ENCODE assay signal across 28 mouse cellular contexts in genomic region chr3:68897154-68897553, GRCm38 (mm10). TPM values are rescaled to one million over a fixed set of nuclear protein-coding genes. Genes with fewer than 3 reads are reported as not detected.
A peak's percentile ranks its signal among the peaks of the same experiment; 100 is the strongest.
DNase-seq lines count a peak whose midpoint lies in the region; ATAC-seq and TF ChIP-seq lines count a peak whose summit lies in the region.
"Had no signal": no experiment of that assay in that cellular context is flagged by ENCODE, and none has a peak within 500 bp of the region (broad histone marks: within the 10 kb centered on the region; RNA-seq: fewer than 3 reads in every experiment).

No protein-coding gene starts in this region.

- TF ChIP-seq EP300 in stomach, postnatal 0 days (optimal IDR thresholded peaks at IDR 0.05), result no peak

- H3K9ac ChIP-seq in lung, embryonic 14.5 days, result no peak overlapping the region
- no peak overlapping the region for H3K9ac ChIP-seq in stomach, postnatal 0 days (ENCODE audit: low read length)
- H3K9ac ChIP-seq: forebrain, postnatal 0 days; heart, embryonic 13.5 days; hindbrain, embryonic 15.5 days; kidney, embryonic 15.5 days; neural tube, embryonic 12.5 days had no signal

- TF ChIP-seq CTCF in lung, embryonic 14.5 days (IDR thresholded peaks at IDR 0.05; ENCODE audit: low read depth), result peak; percentile 8; the same call in 1 of the 2 replicates
- peak; percentile 41 for TF ChIP-seq CTCF in E14TG2a.4 (conservative IDR thresholded peaks at IDR 0.05; ENCODE audit: low read length)
- peak; percentile 18; the same call in 1 of the 2 replicates for TF ChIP-seq CTCF in stomach, postnatal 0 days (IDR thresholded peaks at IDR 0.05; ENCODE audit: low read depth)
- TF ChIP-seq CTCF in gastrocnemius, adult 2 months (IDR thresholded peaks at IDR 0.05), result no peak

- DNase-seq in lung, embryonic 14.5 days, result no peak
- no peak for DNase-seq in lung, postnatal 25 days (ENCODE audit: low spot score)
- peak; percentile 30 for DNase-seq in MEL-GATA-1-ER (ENCODE audit: extremely low read depth, low read depth)
- no peak for DNase-seq in stomach, postnatal 0 days (ENCODE audit: low spot score)
- DNase-seq in midbrain, embryonic 10.5 days (ENCODE audit: low spot score), result no peak
- DNase-seq in gastrocnemius, adult 2 months, result no peak
- DNase-seq: adrenal gland, postnatal 10 days; cerebellum, adult 8-10 months; cerebellum, postnatal 25 days; forebrain, postnatal 0 days; gastrocnemius, postnatal 10 days; heart, postnatal 10 days; kidney, adult 18-20 months; kidney, postnatal 25 days; lung, adult 18-20 months; lung, postnatal 10 days; right cerebral cortex, adult 18-20 months; right cerebral cortex, postnatal 4 days had no signal

- no peak overlapping the region for H3K27ac ChIP-seq in lung, embryonic 14.5 days (ENCODE audit: low read depth)
- H3K27ac ChIP-seq in stomach, postnatal 0 days (replicated peaks), result no peak overlapping the region
- H3K27ac ChIP-seq in midbrain, embryonic 10.5 days (replicated peaks), result no peak overlapping the region
- H3K27ac ChIP-seq in gastrocnemius, adult 2 months, result no peak overlapping the region
- H3K27ac ChIP-seq: heart, embryonic 13.5 days; hindbrain, embryonic 15.5 days; kidney, embryonic 15.5 days; neural tube, embryonic 12.5 days had no signal

- H3K4me2 ChIP-seq in lung, embryonic 14.5 days, result no peak overlapping the region
- no peak overlapping the region for H3K4me2 ChIP-seq in stomach, postnatal 0 days (replicated peaks; ENCODE audit: low read depth)
- H3K4me2 ChIP-seq: heart, embryonic 13.5 days; hindbrain, embryonic 15.5 days; kidney, embryonic 15.5 days; midbrain, embryonic 11.5 days; neural tube, embryonic 12.5 days had no signal

- no peak overlapping the region for H3K4me3 ChIP-seq in lung, embryonic 14.5 days (ENCODE audit: low read depth, low read length)
- no peak overlapping the region for H3K4me3 ChIP-seq in E14TG2a.4 (replicated peaks; ENCODE audit: low read length)
- no peak overlapping the region for H3K4me3 ChIP-seq in stomach, postnatal 0 days (ENCODE audit: low read depth, low read length)
- no peak overlapping the region for H3K4me3 ChIP-seq in midbrain, embryonic 10.5 days
- H3K4me3 ChIP-seq in gastrocnemius, adult 2 months, result no peak overlapping the region
- H3K4me3 ChIP-seq: heart, embryonic 13.5 days; hindbrain, embryonic 15.5 days; kidney, embryonic 15.5 days; myocyte; neural tube, embryonic 12.5 days had no signal

- H3K27me3 ChIP-seq in lung, embryonic 14.5 days (ENCODE audit: insufficient read depth, low read length), result no peaks in the 10 kb centered on the region
- H3K27me3 ChIP-seq in E14TG2a.4 (ENCODE audit: insufficient read depth, low read length), result no peaks in the 10 kb centered on the region
- H3K27me3 ChIP-seq in stomach, postnatal 0 days (ENCODE audit: control insufficient read depth, insufficient read depth, low read length), result no peaks in the 10 kb centered on the region
- no peaks in the 10 kb centered on the region for H3K27me3 ChIP-seq in midbrain, embryonic 10.5 days (ENCODE audit: low read depth, poor library complexity, severe bottlenecking)
- H3K27me3 ChIP-seq: heart, embryonic 13.5 days; hindbrain, embryonic 15.5 days; kidney, embryonic 15.5 days; neural tube, embryonic 12.5 days had no signal

- no peaks in the 10 kb centered on the region for H3K9me3 ChIP-seq in lung, embryonic 14.5 days (ENCODE audit: low read depth, low read length)
- no peaks in the 10 kb centered on the region for H3K9me3 ChIP-seq in E14TG2a.4 (ENCODE audit: low read length)
- H3K9me3 ChIP-seq in stomach, postnatal 0 days (ENCODE audit: control insufficient read depth, low read length), result no peaks in the 10 kb centered on the region
- H3K9me3 ChIP-seq in midbrain, embryonic 10.5 days (replicated peaks), result no peaks in the 10 kb centered on the region
- H3K9me3 ChIP-seq: heart, embryonic 13.5 days; hindbrain, embryonic 15.5 days; kidney, embryonic 15.5 days; neural tube, embryonic 12.5 days had no signal

- H3K4me1 ChIP-seq in lung, embryonic 14.5 days (ENCODE audit: insufficient read depth), result no peaks in the 10 kb centered on the region
- H3K4me1 ChIP-seq in E14TG2a.4 (replicated peaks; ENCODE audit: low read depth, low read length), result peaks cover 13% of the 10 kb centered on the region
- no peaks in the 10 kb centered on the region for H3K4me1 ChIP-seq in stomach, postnatal 0 days (replicated peaks; ENCODE audit: control insufficient read depth, insufficient read depth)
- no peaks in the 10 kb centered on the region for H3K4me1 ChIP-seq in midbrain, embryonic 10.5 days
- H3K4me1 ChIP-seq: heart, embryonic 13.5 days; hindbrain, embryonic 15.5 days; kidney, embryonic 15.5 days; neural tube, embryonic 12.5 days had no signal

- ATAC-seq in lung, embryonic 14.5 days (ENCODE audit: insufficient read depth), result no peak
- ATAC-seq in stomach, postnatal 0 days (ENCODE audit: low FRiP score, low TSS enrichment), result no peak
- ATAC-seq: forebrain, postnatal 0 days; inflammation-experienced regulatory T-cells, adult 6 months had no signal

- no peaks in the 10 kb centered on the region for H3K36me3 ChIP-seq in lung, embryonic 14.5 days (ENCODE audit: insufficient read depth)
- no peaks in the 10 kb centered on the region; the same call in 1 of the 2 replicates for H3K36me3 ChIP-seq in E14TG2a.4 (ENCODE audit: insufficient read depth, low read length)
- no peaks in the 10 kb centered on the region for H3K36me3 ChIP-seq in stomach, postnatal 0 days (ENCODE audit: control insufficient read depth, insufficient read depth, low read length)
- H3K36me3 ChIP-seq in midbrain, embryonic 10.5 days, result peaks cover 15% of the 10 kb centered on the region
- H3K36me3 ChIP-seq: hindbrain, embryonic 15.5 days; kidney, embryonic 15.5 days had no signal

- WGBS in lung, embryonic 14.5 days, result 84% methylated on average over 5 of the region's 5 CpGs
- WGBS in stomach, postnatal 0 days, result 87% methylated on average over 5 of the region's 5 CpGs
- 86% methylated on average over 5 of the region's 5 CpGs for WGBS in midbrain, embryonic 10.5 days

- intact Hi-C loops in gastrocnemius, adult 2 months (cut with DNase I), result no loop called here

RNA-seq across cellular contexts. Expression of gene 1110032F04Rik, which starts 27.8 kb away (rescaled TPM):
- 0.50 and 0.84 TPM in 2 replicates for polyA plus RNA-seq in lung, embryonic 14.5 days (2014; fragmentation: Nextera tagmentation; extraction: Ambion mirVana)
- 0.17 and 0.30 TPM in 2 replicates for polyA plus RNA-seq in stomach, postnatal 0 days (2015; fragmentation: Nextera tagmentation; extraction: Ambion mirVana)
- polyA plus RNA-seq in midbrain, embryonic 10.5 days (2016; fragmentation: Nextera tagmentation; extraction: Ambion mirVana), result 0.85 and 1.3 TPM in 2 replicates
- total RNA-seq in gastrocnemius, adult 2 months (2021), result under 1 TPM in 1 of 2 experiments, not detected in 1; 0.10 TPM
- total RNA-seq: liver, adult 2 months had no signal
- polyA plus RNA-seq: C2C12; liver, adult 2 months; myocyte had no signal
